Comparison of ENCODE assay signal across 29 mouse cellular contexts in genomic region chr9:121854246-121854645, GRCm38 (mm10). TPM values are rescaled to one million over a fixed set of nuclear protein-coding genes. Genes with fewer than 3 reads are reported as not detected.
DNase-seq lines count a peak whose midpoint lies in the region; ATAC-seq and TF ChIP-seq lines count a peak whose summit lies in the region.
"Had no signal": no experiment of that assay in that cellular context is flagged by ENCODE, and none has a peak within 500 bp of the region (broad histone marks: within the 10 kb centered on the region; RNA-seq: fewer than 3 reads in every experiment).

No protein-coding gene starts in this region.

- TF ChIP-seq CTCF in lung, postnatal 0 days (IDR thresholded peaks at IDR 0.05) = no peak
- TF ChIP-seq CTCF in G1E (IDR thresholded peaks at IDR 0.05; ENCODE audit: low read depth, low read length) = no peak
- TF ChIP-seq CTCF in stomach, postnatal 0 days (IDR thresholded peaks at IDR 0.05; ENCODE audit: low read depth) = no peak

- no peak overlapping the region for H3K4me3 ChIP-seq in lung, postnatal 0 days (ENCODE audit: low read depth, low read length)
- H3K4me3 ChIP-seq in G1E (ENCODE audit: low read depth, low read length) = peak overlapping the region; percentile 16; the same call in 1 of the 2 replicates
- H3K4me3 ChIP-seq in stomach, postnatal 0 days (ENCODE audit: low read depth, low read length) = no peak overlapping the region
- H3K4me3 ChIP-seq: embryonic facial prominence, embryonic 10.5 days; embryonic facial prominence, embryonic 13.5 days; erythroblast, embryonic 14.5 days; forebrain, embryonic 12.5 days; forebrain, embryonic 15.5 days; heart, embryonic 12.5 days; heart, embryonic 15.5 days; hindbrain, embryonic 10.5 days; hindbrain, embryonic 13.5 days had no signal

- no peaks in the 10 kb centered on the region for H3K9me3 ChIP-seq in lung, postnatal 0 days (ENCODE audit: low read length)
- no peaks in the 10 kb centered on the region for H3K9me3 ChIP-seq in G1E (replicated peaks)
- no peaks in the 10 kb centered on the region for H3K9me3 ChIP-seq in stomach, postnatal 0 days (ENCODE audit: control insufficient read depth, low read length)
- H3K9me3 ChIP-seq: embryonic facial prominence, embryonic 10.5 days; embryonic facial prominence, embryonic 13.5 days; forebrain, embryonic 12.5 days; forebrain, embryonic 15.5 days; heart, embryonic 12.5 days; heart, embryonic 15.5 days; hindbrain, embryonic 10.5 days; hindbrain, embryonic 13.5 days had no signal

- H3K27ac ChIP-seq in lung, postnatal 0 days (ENCODE audit: low read length) = peak overlapping the region; percentile 54; the same call in 1 of the 2 replicates
- peak overlapping the region; percentile 84 for H3K27ac ChIP-seq in stomach, postnatal 0 days (replicated peaks)
- H3K27ac ChIP-seq: embryonic facial prominence, embryonic 10.5 days; embryonic facial prominence, embryonic 13.5 days; forebrain, embryonic 12.5 days; forebrain, embryonic 15.5 days; heart, embryonic 15.5 days; hindbrain, embryonic 10.5 days; hindbrain, embryonic 13.5 days had no signal

- H3K4me1 ChIP-seq in lung, postnatal 0 days (ENCODE audit: insufficient read depth, low read depth, low read length) = 0 out of 2 replicates have a peak, but pooled peaks cover 3% of the 10 kb centered on the region
- H3K4me1 ChIP-seq in G1E (ENCODE audit: insufficient read depth, low read depth, low read length) = peaks cover 56% of the 10 kb centered on the region
- 0 out of 2 replicates have a peak, but pooled peaks cover 2% of the 10 kb centered on the region for H3K4me1 ChIP-seq in stomach, postnatal 0 days (replicated peaks; ENCODE audit: control insufficient read depth, insufficient read depth)

- H3K27me3 ChIP-seq in lung, postnatal 0 days (replicated peaks; ENCODE audit: insufficient read depth, low read length) = no peaks in the 10 kb centered on the region
- no peaks in the 10 kb centered on the region for H3K27me3 ChIP-seq in G1E (ENCODE audit: insufficient read depth, low read length)
- no peaks in the 10 kb centered on the region for H3K27me3 ChIP-seq in stomach, postnatal 0 days (ENCODE audit: control insufficient read depth, insufficient read depth, low read length)
- H3K27me3 ChIP-seq: embryonic facial prominence, embryonic 13.5 days; forebrain, embryonic 12.5 days; forebrain, embryonic 15.5 days; heart, embryonic 12.5 days; heart, embryonic 15.5 days; hindbrain, embryonic 13.5 days had no signal

- no peak overlapping the region for H3K4me2 ChIP-seq in lung, postnatal 0 days (replicated peaks; ENCODE audit: low read depth, low read length)
- peak overlapping the region; percentile 31 for H3K4me2 ChIP-seq in stomach, postnatal 0 days (replicated peaks; ENCODE audit: low read depth)
- H3K4me2 ChIP-seq: embryonic facial prominence, embryonic 13.5 days; forebrain, embryonic 12.5 days; forebrain, embryonic 15.5 days; heart, embryonic 12.5 days; heart, embryonic 15.5 days; hindbrain, embryonic 13.5 days had no signal

- H3K9ac ChIP-seq in lung, postnatal 0 days (replicated peaks; ENCODE audit: low read depth) = no peak overlapping the region
- peak overlapping the region; percentile 35; the same call in 1 of the 2 replicates for H3K9ac ChIP-seq in stomach, postnatal 0 days (ENCODE audit: low read length)
- H3K9ac ChIP-seq: embryonic facial prominence, embryonic 13.5 days; forebrain, embryonic 12.5 days; forebrain, embryonic 15.5 days; heart, embryonic 12.5 days; heart, embryonic 15.5 days; hindbrain, embryonic 13.5 days had no signal

- 56% methylated on average over 3 of the region's 3 CpGs for WGBS in lung, postnatal 0 days
- WGBS in stomach, postnatal 0 days = 59% methylated on average over 3 of the region's 3 CpGs

- H3K36me3 ChIP-seq in lung, postnatal 0 days (ENCODE audit: insufficient read depth, low read length) = peaks cover 19% of the 10 kb centered on the region; the same call in 1 of the 2 replicates
- H3K36me3 ChIP-seq in G1E (replicated peaks) = peaks cover 70% of the 10 kb centered on the region
- peaks cover under 1% of the 10 kb centered on the region; the same call in 1 of the 2 replicates for H3K36me3 ChIP-seq in stomach, postnatal 0 days (ENCODE audit: control insufficient read depth, insufficient read depth, low read length)

- peak; percentile 75 for DNase-seq in lung, postnatal 0 days (ENCODE audit: low spot score)
- DNase-seq in lung, postnatal 14 days = no peak
- no peak for DNase-seq in G1E (ENCODE audit: low spot score)
- peak; percentile 37 for DNase-seq in adipocyte (ENCODE audit: low spot score)
- DNase-seq in stomach, postnatal 0 days (ENCODE audit: low spot score) = no peak
- no peak for DNase-seq in left cerebral cortex, adult 18-20 months (ENCODE audit: low spot score in 2 of 2)
- DNase-seq: adrenal gland, adult 2 months; adrenal gland, postnatal 14 days; cerebellum, adult 11 months; cerebellum, adult 2 months; cerebellum, adult 9-11 months; cerebellum, postnatal 36 days; embryo, embryonic 11 days; gastrocnemius, postnatal 25 days; heart, adult 18-20 months; heart, postnatal 10 days; heart, postnatal 36 days had no signal

- peak; percentile 40 for TF ChIP-seq EP300 in lung, postnatal 0 days (IDR thresholded peaks at IDR 0.05)
- TF ChIP-seq EP300 in stomach, postnatal 0 days (optimal IDR thresholded peaks at IDR 0.05) = no peak

- ATAC-seq in lung, postnatal 0 days = no peak
- no peak for ATAC-seq in G1E (ENCODE audit: extremely low read depth, insufficient number of reproducible peaks, low FRiP score, poor library complexity, severe bottlenecking)
- peak; percentile 39 for ATAC-seq in stomach, postnatal 0 days (ENCODE audit: low FRiP score, low TSS enrichment)
- ATAC-seq: CD4-positive, CD25-positive, alpha-beta regulatory T cell, adult 4 months; forebrain, embryonic 15.5 days; hindbrain, embryonic 16.5 days had no signal

RNA-seq across cellular contexts. Expression of gene Higd1a, which starts 3.9 kb away (rescaled TPM):
- polyA plus RNA-seq in lung, postnatal 0 days (2015; fragmentation: Nextera tagmentation; extraction: Ambion mirVana) = 164 and 206 TPM in 2 replicates
- total RNA-seq in G1E (2014; fragmentation: Nextera tagmentation) = 45.8 and 54.5 TPM in 2 replicates
- 114 and 136 TPM in 2 replicates for total RNA-seq in G1E (2017)
- polyA plus RNA-seq in G1E (2012) = 71.6 and 73.3 TPM in 2 replicates
- 631 and 679 TPM in 2 replicates for polyA plus RNA-seq in stomach, postnatal 0 days (2015; fragmentation: Nextera tagmentation; extraction: Ambion mirVana)
- 100 to 1,000 TPM in 1 of 2 experiments, 10 to 100 TPM in 1; 96.5 to 107 TPM for total RNA-seq in left cerebral cortex, adult 18-20 months (2021)

RNA-seq across cellular contexts. Expression of gene Ccdc13, which starts 15.0 kb away (rescaled TPM):
- 1.8 and 2.0 TPM in 2 replicates for polyA plus RNA-seq in lung, postnatal 0 days (2015; fragmentation: Nextera tagmentation; extraction: Ambion mirVana)
- total RNA-seq in G1E (2014; fragmentation: Nextera tagmentation) = not detected in 2 replicates
- 0.33 TPM in 1 of 2 replicates, not detected in the other for total RNA-seq in G1E (2017)
- 0.09 TPM in 1 of 2 replicates, not detected in the other for polyA plus RNA-seq in G1E (2012)
- 0.16 and 0.19 TPM in 2 replicates for polyA plus RNA-seq in stomach, postnatal 0 days (2015; fragmentation: Nextera tagmentation; extraction: Ambion mirVana)
- total RNA-seq in left cerebral cortex, adult 18-20 months (2021) = 1 to 10 TPM; 5.1 to 6.1 TPM
- total RNA-seq: heart, postnatal 10 days; heart, postnatal 36 days had no signal
- polyA plus RNA-seq: CD4-positive, CD25-positive, alpha-beta regulatory T cell, adult 4 months; erythroblast, embryonic 14.5 days; heart, embryonic 15.5 days had no signal

RNA-seq across cellular contexts. Expression of gene Ackr2, which starts 43.9 kb away (rescaled TPM):
- polyA plus RNA-seq in lung, postnatal 0 days (2015; fragmentation: Nextera tagmentation; extraction: Ambion mirVana) = 14.8 and 16.2 TPM in 2 replicates
- not detected in 2 replicates for total RNA-seq in G1E (2014; fragmentation: Nextera tagmentation)
- 0.11 and 0.12 TPM in 2 replicates for total RNA-seq in G1E (2017)
- not detected in 2 replicates for polyA plus RNA-seq in G1E (2012)
- 0.28 and 0.35 TPM in 2 replicates for polyA plus RNA-seq in stomach, postnatal 0 days (2015; fragmentation: Nextera tagmentation; extraction: Ambion mirVana)
- 1 to 10 TPM; 5.9 to 9.5 TPM for total RNA-seq in left cerebral cortex, adult 18-20 months (2021)
- polyA plus RNA-seq: C2C12; CD4-positive, CD25-positive, alpha-beta regulatory T cell, adult 4 months; embryonic facial prominence, embryonic 13.5 days; erythroblast, embryonic 14.5 days had no signal

Comparison
In these comparisons a context has a peak if more than half of its experiments do, and no peak if none do; other contexts are left out.
1. DNase-seq: peak in lung, postnatal 0 days (single experiment) and adipocyte (single experiment); none in lung, postnatal 14 days (single experiment), G1E (single experiment), stomach, postnatal 0 days (single experiment) and left cerebral cortex, adult 18-20 months (0 of 2).
2. RNA of gene Ackr2, which starts 43.9 kb away (polyA plus RNA-seq): 14.8 to 16.2 TPM in lung, postnatal 0 days; 0.28 to 0.35 TPM in stomach, postnatal 0 days and not detected in G1E; every median in the first group is over 10 times any median in the second.